Mouse (Mus musculus): ENCODE data around the gene Chrnd. TPM values are rescaled to one million over a fixed set of nuclear protein-coding genes. Genes with fewer than 3 reads are reported as not detected.

Chrnd gene
- polyA plus RNA-seq (2014; fragmentation: Illumina TruSeq; extraction: RNeasy Lipid Tissue Mini Kit (QIAGEN cat#74804); ENCODE audit: insufficient read depth, low read depth, low replicate concordance), result not detected

GRCm38 (mm10) chr1:87190429-87190828, at the start of gene Chrnd:
Gene Chrnd (plus strand): TSS chr1:87190607.

DNA sequence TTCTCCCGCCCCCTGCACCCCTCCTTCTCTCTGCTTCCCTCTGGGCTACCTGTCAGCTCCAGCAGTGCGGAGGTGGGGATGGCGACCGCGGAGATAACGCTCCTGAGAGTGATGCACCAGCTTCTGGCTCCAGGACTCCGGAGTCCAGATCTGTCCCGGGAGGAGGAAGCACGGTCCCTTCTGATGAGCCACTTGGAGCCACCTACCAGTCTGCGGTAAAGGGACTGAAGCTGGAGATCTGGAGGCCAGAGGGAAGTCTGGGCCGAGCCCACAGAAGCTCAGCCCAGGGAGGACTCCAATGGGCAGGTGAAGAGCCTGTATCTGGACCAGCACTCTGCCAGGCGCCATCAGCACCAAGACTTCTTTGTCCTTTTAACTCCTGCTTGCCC, 34.2 kb upstream of the Chrnd start, which contains the start of gene Ecel1:
Gene Ecel1, minus strand, starts transcription at position 323 of the 389 bp plus-strand sequence.

GRCm38 (mm10) chr1:87183013-87183412, 7.4 kb upstream of the Chrnd start, which contains the start of gene Prss56:
Gene Prss56 (plus strand): TSS chr1:87183313.

DNA sequence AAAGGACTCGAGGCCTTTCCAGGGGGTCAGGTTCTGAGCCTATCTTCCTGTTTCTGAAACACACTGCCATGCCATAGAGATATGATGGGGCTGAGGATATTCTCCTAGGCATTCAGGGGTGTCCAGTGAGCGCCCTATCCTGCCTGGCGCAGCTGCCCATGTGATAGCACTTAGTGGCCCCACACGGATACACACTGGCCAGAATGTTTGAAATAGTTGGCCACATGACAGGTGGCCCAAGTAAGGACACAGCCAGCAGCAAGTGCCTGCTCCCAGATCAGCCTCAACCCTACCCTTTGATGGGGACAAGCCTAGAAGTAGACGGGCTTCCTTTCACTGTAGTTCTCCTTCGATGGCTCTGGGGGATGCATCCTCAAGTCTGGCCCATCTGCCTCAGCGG, 14.1 kb downstream of the Chrnd start, which contains the start of gene Chrng:
Gene Chrng, plus strand, starts transcription at position 193 of the 400 bp plus-strand sequence.

DNA sequence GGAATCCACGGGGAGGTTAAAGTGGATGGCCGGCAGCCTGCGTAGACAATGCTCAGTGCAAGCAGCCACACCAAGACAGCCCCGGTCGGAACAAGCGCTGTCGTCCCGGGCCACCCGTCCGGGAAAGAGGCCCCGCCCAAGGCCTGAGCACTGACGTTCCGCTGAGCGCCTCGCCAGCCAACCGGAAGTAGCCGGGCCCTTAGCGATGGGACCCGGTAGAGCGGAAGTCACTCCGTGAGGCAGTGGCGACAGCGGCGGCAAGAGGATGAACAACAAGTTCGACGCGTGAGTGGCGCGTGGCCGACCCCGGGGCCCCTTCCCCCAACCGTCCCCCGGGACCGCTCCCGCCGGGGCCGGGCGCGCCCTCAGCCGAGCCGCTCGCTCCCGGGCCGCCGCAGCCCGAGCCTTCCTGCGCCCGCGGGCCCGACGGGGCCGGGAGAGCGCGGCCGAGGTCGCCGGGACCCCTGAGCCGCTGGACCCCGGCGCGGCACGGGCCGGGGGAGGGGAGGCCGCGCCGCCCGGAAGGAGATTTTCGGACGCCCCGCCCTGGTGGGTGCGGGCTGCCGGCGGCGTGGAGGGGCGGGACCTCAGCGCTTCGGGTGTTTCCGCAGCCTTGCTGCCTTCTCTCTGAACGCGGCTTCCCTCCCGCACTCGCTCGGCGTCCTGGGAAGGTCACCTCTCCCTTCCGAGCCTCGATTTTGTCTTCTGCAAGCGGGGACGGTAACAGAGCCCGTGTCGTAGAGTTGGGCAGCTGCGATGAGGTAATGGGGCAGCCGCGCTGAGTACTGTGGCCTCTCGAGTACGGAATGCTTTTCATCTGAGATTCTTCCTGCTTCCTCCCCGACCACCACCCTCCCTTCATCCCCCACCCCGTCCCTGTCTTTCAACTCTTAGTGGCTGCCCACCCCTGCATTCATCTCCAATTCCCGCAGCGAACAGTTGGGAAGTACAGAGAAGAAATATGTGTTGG, 23.6 kb downstream of the Chrnd start, which contains the start of gene Eif4e2:
Gene Eif4e2, plus strand, starts transcription at position 180 of the 970 bp plus-strand sequence.

Other genes with a start within 250 kb of the Chrnd start
- gene Alppl2, start 100.7 kb upstream of the Chrnd start, polyA plus RNA-seq (2014; fragmentation: Illumina TruSeq; extraction: RNeasy Lipid Tissue Mini Kit (QIAGEN cat#74804); ENCODE audit: insufficient read depth, low read depth, low replicate concordance), result not detected
- gene Alpi, start 89.0 kb upstream of the Chrnd start, polyA plus RNA-seq (2014; fragmentation: Illumina TruSeq; extraction: RNeasy Lipid Tissue Mini Kit (QIAGEN cat#74804); ENCODE audit: insufficient read depth, low read depth, low replicate concordance), result not detected
- gene Akp3, start 65.6 kb upstream of the Chrnd start, polyA plus RNA-seq (2014; fragmentation: Illumina TruSeq; extraction: RNeasy Lipid Tissue Mini Kit (QIAGEN cat#74804); ENCODE audit: insufficient read depth, low read depth, low replicate concordance), result not detected
- gene Ecel1, start 34.1 kb upstream of the Chrnd start, polyA plus RNA-seq (2014; fragmentation: Illumina TruSeq; extraction: RNeasy Lipid Tissue Mini Kit (QIAGEN cat#74804); ENCODE audit: insufficient read depth, low read depth, low replicate concordance), result not detected
- not detected for gene Prss56, start 7.3 kb upstream of the Chrnd start, polyA plus RNA-seq (2014; fragmentation: Illumina TruSeq; extraction: RNeasy Lipid Tissue Mini Kit (QIAGEN cat#74804); ENCODE audit: insufficient read depth, low read depth, low replicate concordance)
- not detected for gene Chrng, start 14.1 kb downstream of the Chrnd start, polyA plus RNA-seq (2014; fragmentation: Illumina TruSeq; extraction: RNeasy Lipid Tissue Mini Kit (QIAGEN cat#74804); ENCODE audit: insufficient read depth, low read depth, low replicate concordance)
- 40.2 TPM for gene Eif4e2, start 23.3 kb downstream of the Chrnd start, polyA plus RNA-seq (2014; fragmentation: Illumina TruSeq; extraction: RNeasy Lipid Tissue Mini Kit (QIAGEN cat#74804); ENCODE audit: insufficient read depth, low read depth, low replicate concordance)
- 1.1 TPM for gene Efhd1, start 73.8 kb downstream of the Chrnd start, polyA plus RNA-seq (2014; fragmentation: Illumina TruSeq; extraction: RNeasy Lipid Tissue Mini Kit (QIAGEN cat#74804); ENCODE audit: insufficient read depth, low read depth, low replicate concordance)
- gene Gigyf2, start 136.4 kb downstream of the Chrnd start, polyA plus RNA-seq (2014; fragmentation: Illumina TruSeq; extraction: RNeasy Lipid Tissue Mini Kit (QIAGEN cat#74804); ENCODE audit: insufficient read depth, low read depth, low replicate concordance), result 15.7 TPM
- gene Kcnj13, start 204.1 kb downstream of the Chrnd start, polyA plus RNA-seq (2014; fragmentation: Illumina TruSeq; extraction: RNeasy Lipid Tissue Mini Kit (QIAGEN cat#74804); ENCODE audit: insufficient read depth, low read depth, low replicate concordance), result 11.0 TPM

Data from lung, adult 10 weeks (tissue).